Mouse (Mus musculus) erythroblast, embryonic 14.5 days (primary cell): ENCODE measurements around the gene Alg9.

Source experiments
- GATA1 ChIP-seq: IDR thresholded peaks from 2 replicates; pipeline ENCODE4 v1.6.1; 2012; ENCODE audit warnings: low read length, inconsistent platforms, mixed read lengths
- TAL1 ChIP-seq: IDR thresholded peaks from 3 replicates; pipeline ENCODE4 v1.6.1; 2012; ENCODE audit warnings: low read length, inconsistent platforms, mixed read lengths

- TF ChIP-seq TAL1 (no peak), GATA1 (no peak)
Observed at GRCm38 (mm10) chr9:50867015-50867414, 92.2 kb downstream of the Alg9 start.
